Mouse (Mus musculus) hindbrain, embryonic 16.5 days (tissue): Measurements from ENCODE around the gene Xrcc6. TPM values are rescaled to one million over a fixed set of nuclear protein-coding genes. Genes with fewer than 3 reads are reported as not detected.
A peak's percentile ranks its signal among the peaks of the same experiment; 100 is the strongest.

Source experiments
- ATAC-seq: fragments of 200-750 bp; cut with Nextera tagmentation; 2 replicates; pipeline ENCODE4 v1.8.0; 2017; ENCODE audit warnings: moderate TSS enrichment, moderate library complexity
- H3K27ac ChIP-seq: fragments of 300-500 bp; sonication (generic); 2 replicates; pipeline ENCODE4 v1.5.1; 2014; ENCODE audit warnings: low read depth, mild to moderate bottlenecking, control low read depth, low read length, moderate library complexity
- H3K27me3 ChIP-seq: fragments of 300-500 bp; sonication (generic); replicated peaks from 2 replicates; pipeline ENCODE4 v1.6.1; 2014; ENCODE audit warnings: low read length; ENCODE audit not compliant: control insufficient read depth, insufficient read depth
- H3K36me3 ChIP-seq: fragments of 300-500 bp; sonication (generic); 2 replicates; pipeline ENCODE4 v1.6.1; 2014; ENCODE audit warnings: mild to moderate bottlenecking, low read length, moderate library complexity, mixed read lengths; ENCODE audit not compliant: control insufficient read depth, insufficient read depth
- H3K4me1 ChIP-seq: fragments of 300-500 bp; sonication (generic); 2 replicates; pipeline ENCODE4 v1.6.1; 2014; ENCODE audit warnings: low read depth, low read length; ENCODE audit not compliant: control insufficient read depth, insufficient read depth
- H3K4me2 ChIP-seq: fragments of 300-500 bp; sonication (generic); 2 replicates; pipeline ENCODE4 v1.6.1; 2014; ENCODE audit warnings: mild to moderate bottlenecking, low read length, control low read depth, moderate library complexity
- H3K4me3 ChIP-seq: fragments of 300-500 bp; sonication (generic); 2 replicates; pipeline ENCODE4 v1.5.1; 2014; ENCODE audit warnings: mild to moderate bottlenecking, low read length, control low read depth, moderate library complexity
- H3K9ac ChIP-seq: fragments of 300-500 bp; sonication (generic); 2 replicates; pipeline ENCODE4 v1.6.1; 2014; ENCODE audit warnings: low read depth, mild to moderate bottlenecking, control low read depth, low read length, moderate library complexity
- H3K9me3 ChIP-seq: fragments of 300-500 bp; sonication (generic); 2 replicates; pipeline ENCODE4 v1.6.1; 2014; ENCODE audit warnings: mild to moderate bottlenecking, low read length, moderate library complexity; ENCODE audit not compliant: control insufficient read depth
- WGBS: fragments of 180-500 bp; shearing (Covaris S2); extraction: QIAGEN DNeasy Blood & Tissue Kit; methylation state at CpG from one replicate; pipeline ENCODE4 v1.1.7; 2014; 5-methylcytosine and 5-hydroxymethylcytosine counted together
- polyA plus RNA-seq: library from polyadenylated mRNA; unstranded; fragments of >200 nt; fragmentation: Nextera tagmentation; extraction: Ambion mirVana; gene quantifications from 2 replicates; pipeline ENCODE4 v1.2.1, GENCODE M21; 2015

Xrcc6 gene
- polyA plus RNA-seq, 1 experiment from 2014 or later: 44.4 TPM

GRCm38 (mm10) chr15:82023965-82024635 is 36.5 kb downstream of the Xrcc6 start:
- Histone ChIP-seq H3K4me3 (no peak overlapping the region), H3K27ac (no peak overlapping the region), H3K36me3 (peaks cover 51% of the 10 kb centered on the region), H3K9me3 (no peaks in the 10 kb centered on the region), H3K4me2 (no peak overlapping the region), H3K9ac (no peak overlapping the region), H3K4me1 (no peaks in the 10 kb centered on the region), H3K27me3 (no peaks in the 10 kb centered on the region)
- no peak for ATAC-seq
- WGBS: 88% methylated on average over 6 of the region's 6 CpGs

GRCm38 (mm10) chr15:82027276-82027675 is 39.6 kb downstream of the Xrcc6 start:
- Histone ChIP-seq H3K27me3 (no peaks in the 10 kb centered on the region), H3K9me3 (no peaks in the 10 kb centered on the region), H3K9ac (no peak overlapping the region), H3K4me2 (no peak overlapping the region), H3K36me3 (peaks cover 50% of the 10 kb centered on the region), H3K4me1 (no peaks in the 10 kb centered on the region), H3K27ac (no peak overlapping the region), H3K4me3 (no peak overlapping the region)
- 95% methylated on average over 7 of the region's 7 CpGs for WGBS
- no peak for ATAC-seq

- Histone ChIP-seq H3K4me3 (no peak overlapping the region), H3K4me1 (no peaks in the 10 kb centered on the region), H3K36me3 (peaks cover 49% of the 10 kb centered on the region), H3K27ac (no peak overlapping the region), H3K9me3 (no peaks in the 10 kb centered on the region), H3K9ac (no peak overlapping the region), H3K27me3 (no peaks in the 10 kb centered on the region), H3K4me2 (no peak overlapping the region)
- WGBS: 93% methylated on average over 7 of the region's 7 CpGs
- ATAC-seq: no peak
These were observed 40.1 kb downstream of the Xrcc6 start for GRCm38 (mm10) chr15:82027726-82028125.

- ATAC-seq: no peak
- Histone ChIP-seq H3K27ac (no peak overlapping the region), H3K4me1 (no peaks in the 10 kb centered on the region), H3K4me2 (no peak overlapping the region), H3K36me3 (peaks cover 18% of the 10 kb centered on the region), H3K4me3 (no peak overlapping the region), H3K9me3 (no peaks in the 10 kb centered on the region), H3K9ac (no peak overlapping the region), H3K27me3 (no peaks in the 10 kb centered on the region)
- 87% methylated on average over 7 of the region's 7 CpGs for WGBS
These were observed 44.8 kb downstream of the Xrcc6 start for GRCm38 (mm10) chr15:82032386-82032785.

GRCm38 (mm10) chr15:82033762-82034161 is 46.1 kb downstream of the Xrcc6 start, which contains the start of gene Desi1:
TSS of gene Desi1 (minus strand) at chr15:82033862.
- H3K4me2 ChIP-seq: no peak within 1 kb of the TSS
- 92% methylated on average over 4 of the region's 4 CpGs for WGBS
- no peak for ATAC-seq

GRCm38 (mm10) chr15:82035904-82036689 is 48.5 kb downstream of the Xrcc6 start:
- Histone ChIP-seq H3K4me3 (no peak overlapping the region), H3K9ac (no peak overlapping the region), H3K4me2 (no peak overlapping the region), H3K27ac (no peak overlapping the region), H3K9me3 (no peaks in the 10 kb centered on the region), H3K27me3 (no peaks in the 10 kb centered on the region), H3K36me3 (peaks cover 18% of the 10 kb centered on the region), H3K4me1 (no peaks in the 10 kb centered on the region)
- WGBS: 78% methylated on average over 12 of the region's 12 CpGs
- ATAC-seq: no peak

More at GRCm38 (mm10) chr15:82033762-82034161, 46.1 kb downstream of the Xrcc6 start, which contains the start of gene Desi1:
- H3K9ac ChIP-seq: no peak within 1 kb of the TSS
- H3K4me1 ChIP-seq: no peaks in the 10 kb centered on the region
- no peaks in the 10 kb centered on the region for H3K27me3 ChIP-seq
- no peak within 1 kb of the TSS for H3K27ac ChIP-seq
- no peak within 1 kb of the TSS for H3K4me3 ChIP-seq
- H3K36me3 ChIP-seq: peaks cover 13% of the 10 kb centered on the region; the same call in 1 of the 2 replicates
- no peaks in the 10 kb centered on the region for H3K9me3 ChIP-seq

- Histone ChIP-seq H3K4me1 (peaks cover 4% of the 10 kb centered on the region), H3K9me3 (no peaks in the 10 kb centered on the region), H3K4me3 (no peak overlapping the region), H3K27ac (no peak overlapping the region), H3K4me2 (no peak overlapping the region), H3K36me3 (peaks cover 26% of the 10 kb centered on the region), H3K27me3 (no peaks in the 10 kb centered on the region), H3K9ac (no peak overlapping the region)
- ATAC-seq: 0 out of 2 replicates have a peak, but pooled peaks have one; percentile 60
- WGBS: 100% methylated on average over 1 of the region's 1 CpGs
These were observed 53.0 kb downstream of the Xrcc6 start for GRCm38 (mm10) chr15:82040650-82041049.

GRCm38 (mm10) chr15:82044166-82044784 is 56.6 kb downstream of the Xrcc6 start:
- Histone ChIP-seq H3K4me2 (no peak overlapping the region), H3K27me3 (no peaks in the 10 kb centered on the region), H3K4me3 (no peak overlapping the region), H3K4me1 (peaks cover 13% of the 10 kb centered on the region), H3K9ac (no peak overlapping the region), H3K9me3 (no peaks in the 10 kb centered on the region), H3K36me3 (peaks cover 18% of the 10 kb centered on the region), H3K27ac (no peak overlapping the region)
- 97% methylated on average over 7 of the region's 7 CpGs for whole genome bisulfite sequencing
- ATAC-seq: no peak
